Mouse (Mus musculus) layer of hippocampus, postnatal 14 days (tissue): ENCODE measurements around the gene Rps27a. TPM values are rescaled to one million over a fixed set of nuclear protein-coding genes. Genes with fewer than 3 reads are reported as not detected.
"Not testable (repeated sequence)": the region's sequence is repeated elsewhere in the genome, so short reads cannot be mapped to it uniquely, and the experiment has no call there.

Experiments
- DNase-seq, 2 experiments: peaks; one replicate each; pipeline ENCODE4 v3.0.0; 2021 to 2022; ENCODE audit warnings: low spot score in 2 of 2, mixed read lengths in 1 of 2
- long read RNA-seq, 2 experiments: library from polyadenylated mRNA; stranded (forward); transcript quantifications; one replicate each; pipeline ENCODE4 v2.0.0; 2021
- total RNA-seq, 2 experiments: library from RNA; stranded (reverse); gene quantifications; 2 replicates each; pipeline ENCODE4 v1.2.3; 2021

Rps27a gene
- total RNA-seq = 100 to 1,000 TPM; 439 to 442 TPM
- long read RNA-seq, experiment 1, transcript Rps27a-201 (5 exons, 637 nt) = minor isoform, 13 of 98 reads
- long read RNA-seq, experiment 1, transcript Rps27a-202 (6 exons, 791 nt) = major isoform, 65 of 98 reads
- long read RNA-seq, experiment 1, partial matches to known transcripts = 0 of 98 reads
- long read RNA-seq, experiment 1, other reads (novel, unspliced or antisense) = 20 of 98 reads
- long read RNA-seq, experiment 2, transcript Rps27a-202 (6 exons, 791 nt) = major isoform, 161 of 242 reads
- long read RNA-seq, experiment 2, transcript Rps27a-201 (5 exons, 637 nt) = minor isoform, 24 of 242 reads
- long read RNA-seq, experiment 2, partial matches to known transcripts = 1 of 242 reads
- long read RNA-seq, experiment 2, other reads (novel, unspliced or antisense) = 52 of 242 reads

GRCm38 (mm10) chr11:29547752-29548503, at the start of gene Rps27a, which contains the start of gene Clhc1:
TSS of gene Rps27a (minus strand) at chr11:29548109.
TSS of gene Clhc1 (plus strand) at chr11:29547950.
- DNase-seq = peak; percentile 94 to 97

GRCm38 (mm10) chr11:29597159-29597558, 49.2 kb upstream of the Rps27a start:
- DNase-seq = no peak

GRCm38 (mm10) chr11:29595217-29595616, 47.3 kb upstream of the Rps27a start:
- no peak for DNase-seq

- DNase-seq = no peak
Measured at GRCm38 (mm10) chr11:29579610-29580009, 31.7 kb upstream of the Rps27a start.

GRCm38 (mm10) chr11:29572656-29573055, 24.7 kb upstream of the Rps27a start:
- no peak for DNase-seq

GRCm38 (mm10) chr11:29571536-29571935, 23.6 kb upstream of the Rps27a start:
- DNase-seq = no peak

GRCm38 (mm10) chr11:29563406-29563805, 15.5 kb upstream of the Rps27a start:
- no peak for DNase-seq

- no peak for DNase-seq
Measured at GRCm38 (mm10) chr11:29560990-29561389, 13.1 kb upstream of the Rps27a start.

GRCm38 (mm10) chr11:29560452-29560851, 12.5 kb upstream of the Rps27a start:
- no peak for DNase-seq

- DNase-seq = no peak
Measured at GRCm38 (mm10) chr11:29549425-29549778, 1.5 kb upstream of the Rps27a start.

GRCm38 (mm10) chr11:29548504-29549424, 855 bp upstream of the Rps27a start:
- DNase-seq = no peak

- DNase-seq = no peak
Measured at GRCm38 (mm10) chr11:29547249-29547751, 609 bp downstream of the Rps27a start.

GRCm38 (mm10) chr11:29546762-29547161, 1.1 kb downstream of the Rps27a start:
- no peak for DNase-seq

GRCm38 (mm10) chr11:29546297-29546696, 1.6 kb downstream of the Rps27a start:
- not testable (repeated sequence) for DNase-seq

- DNase-seq = not testable (repeated sequence)
Measured at GRCm38 (mm10) chr11:29545150-29545752, 2.7 kb downstream of the Rps27a start.

GRCm38 (mm10) chr11:29544225-29544945, 3.5 kb downstream of the Rps27a start:
- DNase-seq = no peak

GRCm38 (mm10) chr11:29538201-29538600, 9.7 kb downstream of the Rps27a start:
- DNase-seq = no peak

- peak; percentile 84 to 86 for DNase-seq
Measured at GRCm38 (mm10) chr11:29525988-29526794, 21.7 kb downstream of the Rps27a start, which contains the start of gene Mtif2. TSS of gene Mtif2 (plus strand) at chr11:29526408.
